Mouse (Mus musculus): ENCODE data around the gene Dyrk3. TPM values are rescaled to one million over a fixed set of nuclear protein-coding genes. Genes with fewer than 3 reads are reported as not detected.

Gene Dyrk3
- polyA plus RNA-seq, 2 experiments = 1.7 to 2.3 TPM

DNA sequence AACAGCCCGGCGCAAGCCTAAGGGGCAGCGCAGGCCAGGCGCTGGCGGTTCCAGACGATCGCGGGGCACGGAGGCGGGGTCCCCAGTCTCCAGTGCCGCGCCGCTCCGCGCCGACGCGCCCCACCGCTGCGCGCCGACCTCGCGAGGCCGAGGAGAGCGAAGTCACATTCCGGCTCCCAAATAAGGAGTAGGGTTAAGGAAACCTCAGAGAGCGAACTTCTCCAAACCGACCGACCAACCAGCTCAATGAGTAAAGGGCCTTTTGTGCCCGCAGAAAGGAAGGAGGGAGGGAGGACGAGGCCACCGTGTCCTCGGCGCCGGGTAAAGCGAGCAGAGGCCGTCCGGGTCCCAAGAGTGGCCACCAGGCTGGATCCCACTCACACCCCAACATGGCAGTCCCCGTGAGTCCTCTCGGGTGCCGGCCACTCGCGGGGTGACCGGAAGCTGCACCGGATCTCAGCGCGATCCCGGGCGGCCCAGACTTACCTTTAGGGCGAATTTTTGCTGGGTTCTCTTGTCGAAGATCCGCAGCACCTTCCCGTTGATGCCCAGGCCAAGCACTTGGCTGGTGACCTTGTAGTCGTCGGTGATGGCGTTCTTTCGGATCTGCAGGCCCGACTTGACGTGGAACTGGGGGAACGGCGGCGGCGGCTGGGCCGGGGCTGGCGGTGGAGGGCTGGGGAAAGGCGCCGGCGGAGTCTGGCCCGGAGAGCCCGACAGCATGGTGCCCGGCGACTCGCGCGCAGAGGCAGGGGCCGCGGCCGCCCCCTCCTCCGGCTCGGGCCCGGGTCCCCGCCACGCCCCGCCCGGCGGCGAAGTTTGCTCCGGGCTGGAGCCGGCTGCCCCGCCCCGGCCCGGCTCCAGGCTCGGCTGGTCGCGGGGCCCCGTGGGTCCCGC lies 41.1 kb downstream of the Dyrk3 start:
- WGBS = under 1% methylated on average over 65 of the region's 98 CpGs
- peaks cover 15% of the 10 kb centered on the region for H3K4me1 ChIP-seq (ENCODE audit: control insufficient read depth, insufficient read depth, low read length)
- H3K9ac ChIP-seq (ENCODE audit: low read depth, low read length, severe bottlenecking) = peak overlapping the region; percentile 90
- peak overlapping the region; percentile 93 for H3K4me3 ChIP-seq (replicated peaks; ENCODE audit: low read length)
- no peaks in the 10 kb centered on the region for H3K9me3 ChIP-seq (ENCODE audit: control insufficient read depth, low read length)
- H3K36me3 ChIP-seq (ENCODE audit: control insufficient read depth, insufficient read depth, low read length) = no peaks in the 10 kb centered on the region
- H3K27ac ChIP-seq (replicated peaks; ENCODE audit: low read depth, low read length) = peak overlapping the region; percentile 90
- TF ChIP-seq POLR2A (IDR thresholded peaks at IDR 0.05; ENCODE audit: borderline replicate concordance, extremely low read depth, insufficient read depth, insufficient read length) = no peak
- no peaks in the 10 kb centered on the region for H3K27me3 ChIP-seq (ENCODE audit: control insufficient read depth, insufficient read depth, low read length)
- peak overlapping the region; percentile 79 for H3K4me2 ChIP-seq (replicated peaks; ENCODE audit: low read depth, low read length, severe bottlenecking)
- DNase-seq (ENCODE audit: low spot score) (peak; percentile 64), ATAC-seq (ENCODE audit: low FRiP score, low read depth) (peak; percentile 82)

DNA sequence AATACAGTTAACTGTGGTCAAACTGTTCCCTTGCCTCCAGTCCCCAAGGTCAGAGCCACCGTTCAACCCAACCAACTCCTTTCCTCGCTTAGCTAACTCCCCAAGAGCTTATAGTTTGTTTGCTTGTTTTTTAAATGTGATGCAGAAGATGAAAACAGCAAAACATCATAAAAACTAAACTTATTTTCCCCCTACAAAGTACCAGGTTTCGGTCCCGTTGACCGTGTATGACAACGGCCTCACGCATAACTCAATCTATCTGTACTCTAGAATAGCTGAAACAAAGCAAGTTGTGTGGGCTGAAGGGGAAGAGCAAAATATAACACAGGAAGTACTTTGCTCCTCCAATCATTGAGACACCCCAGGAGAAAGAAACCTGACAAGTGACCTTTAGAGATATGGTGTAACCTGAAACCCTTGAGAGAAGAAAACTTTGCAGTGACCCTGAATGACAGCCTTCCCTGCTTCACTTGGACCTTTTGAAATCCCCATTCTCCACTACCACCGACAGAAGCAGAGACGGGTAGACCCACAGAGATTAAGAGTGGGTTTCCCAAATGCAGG lies 41.9 kb downstream of the Dyrk3 start:
- no peak for ATAC-seq (ENCODE audit: low FRiP score, low read depth)
- peak overlapping the region; percentile 90 for H3K9ac ChIP-seq (ENCODE audit: low read depth, low read length, severe bottlenecking)
- H3K27ac ChIP-seq (replicated peaks; ENCODE audit: low read depth, low read length) = peak overlapping the region; percentile 90
- peak overlapping the region; percentile 93 for H3K4me3 ChIP-seq (replicated peaks; ENCODE audit: low read length)
- no peak for DNase-seq (ENCODE audit: low spot score)
- no peaks in the 10 kb centered on the region for H3K27me3 ChIP-seq (ENCODE audit: control insufficient read depth, insufficient read depth, low read length)
- H3K36me3 ChIP-seq (ENCODE audit: control insufficient read depth, insufficient read depth, low read length) = no peaks in the 10 kb centered on the region
- TF ChIP-seq POLR2A (IDR thresholded peaks at IDR 0.05; ENCODE audit: borderline replicate concordance, extremely low read depth, insufficient read depth, insufficient read length) = no peak
- 25% methylated on average over 9 of the region's 9 CpGs for WGBS
- H3K4me1 ChIP-seq (ENCODE audit: control insufficient read depth, insufficient read depth, low read length) = peaks cover 19% of the 10 kb centered on the region
- peak overlapping the region; percentile 79 for H3K4me2 ChIP-seq (replicated peaks; ENCODE audit: low read depth, low read length, severe bottlenecking)
- H3K9me3 ChIP-seq (ENCODE audit: control insufficient read depth, low read length) = no peaks in the 10 kb centered on the region

DNA sequence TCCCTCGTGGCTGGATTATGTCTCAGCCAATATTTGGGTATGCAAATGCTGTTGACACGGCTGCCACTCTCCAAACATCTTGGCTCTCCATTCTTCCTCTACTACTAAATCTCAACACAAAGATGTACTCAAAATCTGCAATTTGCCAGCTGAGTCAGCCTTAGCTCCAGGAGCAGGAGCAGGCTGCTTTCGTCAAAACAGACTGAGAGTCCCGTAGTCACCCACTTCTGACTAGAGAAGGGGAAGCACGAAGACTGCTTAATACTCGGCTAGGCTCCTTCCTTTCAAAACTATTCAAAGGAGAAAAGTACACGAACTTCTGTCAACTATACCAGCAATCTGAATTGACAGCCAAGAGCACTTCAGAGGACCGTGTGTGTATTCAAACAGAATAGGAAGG lies 42.6 kb downstream of the Dyrk3 start:
- peaks cover 26% of the 10 kb centered on the region for H3K4me1 ChIP-seq (ENCODE audit: control insufficient read depth, insufficient read depth, low read length)
- DNase-seq (ENCODE audit: low spot score) = no peak
- ATAC-seq (ENCODE audit: low FRiP score, low read depth) = no peak

DNA sequence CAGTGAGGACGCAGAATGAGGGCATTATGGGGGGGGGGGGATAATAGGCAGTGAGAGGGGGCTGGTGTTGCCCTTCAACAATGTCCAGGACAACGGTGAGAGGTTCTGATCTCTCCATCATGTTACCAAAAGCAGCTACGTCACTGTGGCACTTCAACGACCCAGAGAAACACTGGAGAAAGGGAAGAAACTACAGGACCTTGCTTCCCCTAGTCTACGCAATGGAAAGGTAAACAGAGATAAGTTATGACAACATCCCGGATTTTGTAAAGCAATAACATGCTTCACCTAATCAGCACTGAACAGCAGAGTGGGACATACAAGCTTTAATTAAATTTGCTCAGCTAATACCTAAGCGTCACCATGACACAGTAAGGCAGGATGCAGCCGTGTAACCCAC lies 44.3 kb downstream of the Dyrk3 start:
- Histone ChIP-seq H3K9ac (ENCODE audit: low read depth, low read length, severe bottlenecking) (no peak overlapping the region), H3K27ac (replicated peaks; ENCODE audit: low read depth, low read length) (no peak overlapping the region), H3K36me3 (ENCODE audit: control insufficient read depth, insufficient read depth, low read length) (no peaks in the 10 kb centered on the region), H3K4me1 (ENCODE audit: control insufficient read depth, insufficient read depth, low read length) (peaks cover 43% of the 10 kb centered on the region), H3K4me2 (replicated peaks; ENCODE audit: low read depth, low read length, severe bottlenecking) (no peak overlapping the region), H3K4me3 (replicated peaks; ENCODE audit: low read length) (no peak overlapping the region), H3K27me3 (ENCODE audit: control insufficient read depth, insufficient read depth, low read length) (no peaks in the 10 kb centered on the region), H3K9me3 (ENCODE audit: control insufficient read depth, low read length) (no peaks in the 10 kb centered on the region)
- TF ChIP-seq POLR2A (IDR thresholded peaks at IDR 0.05; ENCODE audit: borderline replicate concordance, extremely low read depth, insufficient read depth, insufficient read length) = no peak
- ATAC-seq (ENCODE audit: low FRiP score, low read depth) (no peak), DNase-seq (ENCODE audit: low spot score) (no peak)
- WGBS = 88% methylated on average over 8 of the region's 8 CpGs

More for the DNA sequence above, 42.6 kb downstream of the Dyrk3 start:
- Histone ChIP-seq H3K27ac (replicated peaks; ENCODE audit: low read depth, low read length) (no peak overlapping the region), H3K9ac (ENCODE audit: low read depth, low read length, severe bottlenecking) (peak overlapping the region; percentile 90), H3K4me2 (replicated peaks; ENCODE audit: low read depth, low read length, severe bottlenecking) (peak overlapping the region; percentile 79), H3K27me3 (ENCODE audit: control insufficient read depth, insufficient read depth, low read length) (no peaks in the 10 kb centered on the region), H3K9me3 (ENCODE audit: control insufficient read depth, low read length) (no peaks in the 10 kb centered on the region), H3K36me3 (ENCODE audit: control insufficient read depth, insufficient read depth, low read length) (no peaks in the 10 kb centered on the region), H3K4me3 (replicated peaks; ENCODE audit: low read length) (peak overlapping the region; percentile 93)
- 52% methylated on average over 8 of the region's 8 CpGs for WGBS
- no peak for TF ChIP-seq POLR2A (IDR thresholded peaks at IDR 0.05; ENCODE audit: borderline replicate concordance, extremely low read depth, insufficient read depth, insufficient read length)

DNA sequence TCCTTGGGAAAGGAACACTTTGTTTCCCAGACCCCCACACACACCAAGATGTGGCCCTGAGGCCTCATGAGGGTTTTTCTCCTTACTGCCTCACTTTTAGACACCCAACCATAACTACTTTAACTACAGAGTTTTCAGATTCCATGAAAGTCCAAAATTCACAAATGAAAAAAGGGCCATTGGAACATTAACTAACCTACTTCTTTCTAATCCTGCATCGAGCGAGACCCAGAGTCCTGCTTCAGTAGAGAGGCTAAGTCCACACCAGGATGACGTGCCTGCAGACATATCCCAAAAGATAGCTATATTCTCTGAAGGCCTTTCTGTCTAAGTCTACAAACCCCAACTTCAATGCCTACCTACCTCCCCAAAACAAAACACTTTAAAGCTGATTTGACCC lies 45.3 kb downstream of the Dyrk3 start:
- TF ChIP-seq POLR2A (IDR thresholded peaks at IDR 0.05; ENCODE audit: borderline replicate concordance, extremely low read depth, insufficient read depth, insufficient read length) = no peak
- Histone ChIP-seq H3K27ac (replicated peaks; ENCODE audit: low read depth, low read length) (no peak overlapping the region), H3K4me2 (replicated peaks; ENCODE audit: low read depth, low read length, severe bottlenecking) (no peak overlapping the region), H3K4me1 (ENCODE audit: control insufficient read depth, insufficient read depth, low read length) (peaks cover 43% of the 10 kb centered on the region), H3K27me3 (ENCODE audit: control insufficient read depth, insufficient read depth, low read length) (no peaks in the 10 kb centered on the region), H3K36me3 (ENCODE audit: control insufficient read depth, insufficient read depth, low read length) (no peaks in the 10 kb centered on the region), H3K4me3 (replicated peaks; ENCODE audit: low read length) (no peak overlapping the region), H3K9ac (ENCODE audit: low read depth, low read length, severe bottlenecking) (no peak overlapping the region), H3K9me3 (ENCODE audit: control insufficient read depth, low read length) (no peaks in the 10 kb centered on the region)
- 98% methylated on average over 3 of the region's 3 CpGs for WGBS
- ATAC-seq (ENCODE audit: low FRiP score, low read depth) = no peak
- DNase-seq (ENCODE audit: low spot score) = no peak

Measured in limb, embryonic 14.5 days (tissue).